Mouse (Mus musculus) bone marrow macrophage, adult 2 months (primary cell): ENCODE measurements around the gene Dpm3.
A peak's percentile ranks its signal among the peaks of the same experiment; 100 is the strongest.

ENCODE experiments used
- CTCF ChIP-seq: IDR thresholded peaks from 2 replicates; pipeline ENCODE4 v1.5.1; 2012; ENCODE audit warnings: low read depth, mild to moderate bottlenecking, low read length, moderate library complexity
- POLR2A ChIP-seq: IDR thresholded peaks from 2 replicates; pipeline ENCODE4 v1.6.1; 2012; ENCODE audit warnings: mild to moderate bottlenecking, low read depth, low read length, borderline replicate concordance

DNA sequence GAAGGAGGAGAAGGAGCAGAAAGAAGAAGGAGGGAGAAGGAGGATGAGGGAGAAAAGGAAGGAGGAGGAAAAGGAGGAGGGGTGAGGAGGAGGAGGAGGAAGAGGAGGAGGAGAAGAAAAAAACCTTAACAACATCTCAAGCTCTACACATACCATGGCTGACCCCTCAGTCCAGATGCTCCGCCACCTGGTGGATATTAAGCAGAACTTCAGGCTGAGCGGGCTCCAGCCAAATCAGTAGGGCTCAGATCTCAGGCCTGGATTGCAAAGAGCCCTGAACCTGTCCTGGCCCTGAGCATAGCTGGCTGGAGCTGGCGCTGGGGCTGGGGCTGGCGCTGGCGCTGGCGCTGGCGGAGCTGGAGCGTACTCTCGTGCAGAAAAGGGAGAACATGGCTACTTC, 48.9 kb downstream of the Dpm3 start:
- TF ChIP-seq CTCF (peak; percentile 61), POLR2A (no peak)
